Mouse (Mus musculus) ovary, adult 18-20 months (tissue): Measurements from ENCODE around the gene Lgr4.

Experiments
- DNase-seq: peaks from one replicate; pipeline ENCODE4 v3.0.0; 2022; ENCODE audit warnings: low spot score, mixed read lengths

The Lgr4 gene

GRCm38 (mm10) chr2:109979209-109979608, 61.8 kb downstream of the Lgr4 start:
- DNase-seq: no peak

GRCm38 (mm10) chr2:109983435-109983834, 66.0 kb downstream of the Lgr4 start:
- DNase-seq: no peak

- DNase-seq: no peak
Measured at GRCm38 (mm10) chr2:109984930-109985329, 67.5 kb downstream of the Lgr4 start.

- no peak for DNase-seq
Measured at GRCm38 (mm10) chr2:109985560-109985959, 68.1 kb downstream of the Lgr4 start.

GRCm38 (mm10) chr2:109986036-109986785, 68.8 kb downstream of the Lgr4 start:
- no peak for DNase-seq

- no peak for DNase-seq
Measured at GRCm38 (mm10) chr2:109987946-109988345, 70.5 kb downstream of the Lgr4 start.

GRCm38 (mm10) chr2:109989196-109989595, 71.7 kb downstream of the Lgr4 start:
- no peak for DNase-seq

- no peak for DNase-seq
Measured at GRCm38 (mm10) chr2:109989679-109990473, 72.4 kb downstream of the Lgr4 start.

GRCm38 (mm10) chr2:109991754-109992153, 74.3 kb downstream of the Lgr4 start:
- DNase-seq: no peak

- no peak for DNase-seq
Measured at GRCm38 (mm10) chr2:109992448-109993073, 75.1 kb downstream of the Lgr4 start.

GRCm38 (mm10) chr2:109993404-109993803, 76.0 kb downstream of the Lgr4 start:
- no peak for DNase-seq

- DNase-seq: no peak
Measured at GRCm38 (mm10) chr2:109995061-109995460, 77.6 kb downstream of the Lgr4 start.

- DNase-seq: no peak
Measured at GRCm38 (mm10) chr2:109996411-109996810, 79.0 kb downstream of the Lgr4 start.

GRCm38 (mm10) chr2:110004668-110005067, 87.2 kb downstream of the Lgr4 start:
- DNase-seq: no peak

- DNase-seq: no peak
Measured at GRCm38 (mm10) chr2:110005164-110005563, 87.7 kb downstream of the Lgr4 start.

- DNase-seq: no peak
Measured at GRCm38 (mm10) chr2:110005596-110006239, 88.3 kb downstream of the Lgr4 start.

GRCm38 (mm10) chr2:110007423-110008267, 90.2 kb downstream of the Lgr4 start:
- no peak for DNase-seq

GRCm38 (mm10) chr2:110009449-110009848, 92.0 kb downstream of the Lgr4 start:
- DNase-seq: no peak

GRCm38 (mm10) chr2:110012184-110012725, 94.8 kb downstream of the Lgr4 start:
- no peak for DNase-seq

- no peak for DNase-seq
Measured at GRCm38 (mm10) chr2:110017087-110017486, 99.6 kb downstream of the Lgr4 start.
